Mouse (Mus musculus): ENCODE measurements around the gene Ccdc24.

The Ccdc24 gene

DNA sequence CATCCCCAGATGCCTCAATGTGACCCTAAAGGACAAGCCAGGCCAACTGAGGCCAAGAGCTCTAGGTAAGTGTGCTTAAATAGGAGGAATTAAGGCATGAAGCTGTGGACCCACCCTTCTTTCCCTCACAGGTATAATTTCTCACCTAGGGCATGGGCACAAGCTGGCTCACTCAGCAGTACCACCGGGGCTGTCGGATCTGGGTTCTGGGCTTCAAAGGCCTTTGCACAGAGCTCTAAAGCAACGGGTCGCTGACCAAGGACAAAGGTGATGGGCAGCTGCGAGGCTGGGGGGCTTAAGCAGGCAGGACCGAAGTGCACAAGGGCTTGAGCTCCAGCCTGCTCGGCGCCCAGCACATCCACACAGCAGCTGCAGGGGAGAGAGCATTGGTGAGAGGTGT is 18.4 kb upstream of the Ccdc24 start:
- no peak for DNase-seq

DNA sequence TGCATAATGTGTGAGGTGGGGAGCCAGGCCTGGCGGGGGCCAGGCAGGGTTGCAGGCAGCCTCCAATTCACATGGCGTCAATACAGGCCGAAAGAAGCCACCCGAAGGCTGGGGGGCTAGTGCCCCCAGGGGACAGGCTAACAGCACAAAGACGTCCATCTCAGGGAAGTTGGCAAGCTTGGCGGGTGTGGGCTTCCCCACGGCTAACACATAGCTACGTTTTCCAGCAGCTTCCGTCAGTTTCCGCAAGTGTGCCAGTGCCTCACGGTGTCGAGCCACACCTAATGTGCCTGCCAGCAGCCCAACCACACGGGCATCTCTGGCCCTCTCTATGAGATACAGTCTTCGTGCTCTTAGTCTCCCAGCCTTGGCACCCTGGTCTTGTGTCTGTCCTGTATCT is 17.7 kb upstream of the Ccdc24 start:
- DNase-seq = no peak

DNA sequence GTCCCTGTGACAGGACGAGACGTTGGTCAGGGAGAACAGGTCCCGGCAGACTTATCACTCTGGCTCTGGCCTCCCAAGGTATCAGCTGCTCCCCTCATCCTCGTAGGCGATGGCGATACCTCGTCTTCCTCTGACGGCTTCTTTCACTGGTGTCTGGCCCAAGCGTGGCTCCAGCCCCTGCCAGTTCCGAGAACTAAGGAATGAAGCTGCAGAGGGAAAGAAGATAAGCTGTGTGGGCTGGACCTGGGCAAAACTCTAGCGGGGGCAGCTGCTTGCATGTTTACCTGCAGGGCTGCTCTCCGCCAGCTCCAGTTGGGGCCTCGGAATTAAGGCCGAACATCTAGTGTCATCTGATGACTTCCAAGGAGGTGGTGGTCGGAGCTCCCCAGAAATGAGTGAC is 17.1 kb upstream of the Ccdc24 start:
- no peak for DNase-seq

DNA sequence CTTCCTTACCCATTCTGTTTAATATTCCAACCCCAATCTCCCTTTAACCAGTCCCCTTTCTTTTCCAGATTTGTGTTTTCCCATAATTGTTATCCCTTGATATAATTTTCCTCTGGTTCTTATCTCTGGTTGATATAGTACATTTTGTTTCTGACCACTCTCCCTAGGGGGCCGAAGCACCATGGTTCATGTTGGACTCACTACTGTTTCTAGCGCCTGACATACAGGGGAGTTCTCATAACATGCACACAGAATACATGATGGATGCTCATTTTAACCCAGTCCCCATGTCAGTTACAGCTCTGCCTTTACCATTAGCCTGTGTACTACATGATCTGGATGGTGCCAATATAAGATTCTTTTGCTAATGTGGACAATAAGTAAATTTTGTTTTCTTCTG is 15.6 kb upstream of the Ccdc24 start:
- DNase-seq = no peak

DNA sequence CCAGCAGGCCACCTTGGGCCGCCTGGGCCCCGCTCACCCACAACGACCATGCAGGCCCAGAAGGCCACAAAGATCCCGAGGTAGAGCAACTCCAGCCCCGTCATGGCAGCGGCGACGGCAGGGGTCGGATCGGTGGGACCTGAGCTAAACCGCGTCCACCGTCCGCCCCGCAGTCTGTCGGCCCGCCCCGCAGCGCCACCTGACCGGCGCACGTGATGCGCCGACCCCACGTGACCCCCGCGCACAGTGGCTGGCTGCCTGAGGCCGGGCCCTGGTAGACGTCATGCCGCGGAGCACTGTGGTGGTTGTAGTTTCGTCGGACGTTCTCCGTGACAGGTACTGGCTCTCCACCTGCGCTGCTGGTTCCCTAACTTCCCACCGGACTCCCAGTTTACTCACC is 14.8 kb upstream of the Ccdc24 start, which contains the start of gene Atp6v0b:
Gene Atp6v0b (minus strand): TSS at position 201 of the 400 bp plus-strand sequence.
- peak; percentile 95 for DNase-seq

DNA sequence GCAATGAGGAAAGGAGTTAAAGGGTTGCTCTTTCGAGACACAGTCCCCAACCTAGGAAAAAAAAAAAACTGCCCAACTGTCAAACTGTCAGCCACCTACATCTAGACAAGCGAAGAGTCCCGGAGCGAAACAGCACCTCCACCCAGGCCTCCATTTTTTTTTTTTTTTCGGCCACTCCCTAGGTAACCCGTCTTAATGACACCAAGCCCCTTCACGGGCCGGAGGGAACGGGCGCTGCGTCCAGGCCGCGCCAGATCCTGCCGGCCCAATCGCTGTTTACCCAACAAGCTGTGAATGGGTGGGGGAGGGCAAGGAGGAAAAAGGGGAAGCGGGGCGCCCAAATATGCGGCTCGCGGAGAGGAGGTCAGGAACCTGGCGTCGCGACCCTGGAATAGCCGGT is 14.3 kb upstream of the Ccdc24 start:
- DNase-seq = no peak

DNA sequence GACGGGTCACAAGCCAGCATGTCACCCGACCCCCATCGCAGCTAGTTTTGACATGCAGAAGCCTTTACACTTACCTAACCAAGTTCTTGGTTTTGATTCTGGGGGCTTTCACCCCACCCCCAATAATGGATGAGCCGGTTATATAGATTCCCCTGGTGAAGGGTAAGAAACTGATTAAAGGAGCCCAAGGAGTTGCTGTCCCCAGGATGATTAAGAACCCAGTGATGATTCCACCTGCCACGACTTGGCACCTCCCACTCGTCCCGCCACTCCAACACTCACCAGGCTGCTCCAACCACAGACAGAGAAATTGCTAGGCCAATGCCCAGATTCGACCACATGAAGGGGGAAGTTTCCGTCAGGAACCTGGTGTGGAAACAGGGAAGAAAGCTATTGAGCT is 13.6 kb upstream of the Ccdc24 start:
- DNase-seq = no peak

DNA sequence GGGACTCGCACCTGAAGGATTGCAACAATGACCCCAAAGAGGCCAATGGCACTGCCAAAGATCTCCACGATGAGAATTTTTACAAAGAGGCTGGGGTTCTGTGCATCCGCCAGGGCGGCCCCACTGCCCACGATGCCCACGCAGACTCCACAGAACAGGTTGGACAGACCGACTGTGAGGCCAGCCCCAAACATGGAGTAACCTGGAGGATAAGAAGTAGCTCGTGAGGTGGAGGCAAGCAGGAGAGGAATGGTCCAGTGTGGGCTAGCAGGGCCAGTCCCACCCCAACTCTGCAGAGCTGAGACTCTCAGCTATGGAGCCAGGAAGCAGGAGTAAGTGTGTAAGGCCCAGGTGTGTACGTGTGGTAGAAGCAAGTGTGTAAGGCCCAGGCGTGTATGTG is 12.7 kb upstream of the Ccdc24 start:
- DNase-seq = no peak

DNA sequence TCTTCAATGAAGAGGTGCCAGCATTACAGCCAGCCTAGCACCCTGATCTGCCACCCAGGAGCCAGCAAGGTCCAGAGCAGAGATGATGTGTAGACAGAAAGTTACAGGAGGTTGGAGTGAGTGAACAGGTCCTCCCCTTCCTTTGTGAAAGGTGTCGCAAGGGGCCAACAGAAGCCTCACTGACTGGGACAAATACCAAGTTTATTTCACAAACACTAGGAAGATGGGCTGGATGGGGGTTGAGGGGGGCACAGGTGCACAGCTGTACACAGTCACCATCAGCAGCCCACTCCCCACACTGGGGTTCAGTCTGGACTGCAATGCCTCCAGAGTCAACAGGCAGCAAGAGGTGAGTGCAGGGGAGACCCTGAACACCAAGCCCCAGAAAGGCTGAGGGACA is 11.8 kb upstream of the Ccdc24 start:
- no peak for DNase-seq

DNA sequence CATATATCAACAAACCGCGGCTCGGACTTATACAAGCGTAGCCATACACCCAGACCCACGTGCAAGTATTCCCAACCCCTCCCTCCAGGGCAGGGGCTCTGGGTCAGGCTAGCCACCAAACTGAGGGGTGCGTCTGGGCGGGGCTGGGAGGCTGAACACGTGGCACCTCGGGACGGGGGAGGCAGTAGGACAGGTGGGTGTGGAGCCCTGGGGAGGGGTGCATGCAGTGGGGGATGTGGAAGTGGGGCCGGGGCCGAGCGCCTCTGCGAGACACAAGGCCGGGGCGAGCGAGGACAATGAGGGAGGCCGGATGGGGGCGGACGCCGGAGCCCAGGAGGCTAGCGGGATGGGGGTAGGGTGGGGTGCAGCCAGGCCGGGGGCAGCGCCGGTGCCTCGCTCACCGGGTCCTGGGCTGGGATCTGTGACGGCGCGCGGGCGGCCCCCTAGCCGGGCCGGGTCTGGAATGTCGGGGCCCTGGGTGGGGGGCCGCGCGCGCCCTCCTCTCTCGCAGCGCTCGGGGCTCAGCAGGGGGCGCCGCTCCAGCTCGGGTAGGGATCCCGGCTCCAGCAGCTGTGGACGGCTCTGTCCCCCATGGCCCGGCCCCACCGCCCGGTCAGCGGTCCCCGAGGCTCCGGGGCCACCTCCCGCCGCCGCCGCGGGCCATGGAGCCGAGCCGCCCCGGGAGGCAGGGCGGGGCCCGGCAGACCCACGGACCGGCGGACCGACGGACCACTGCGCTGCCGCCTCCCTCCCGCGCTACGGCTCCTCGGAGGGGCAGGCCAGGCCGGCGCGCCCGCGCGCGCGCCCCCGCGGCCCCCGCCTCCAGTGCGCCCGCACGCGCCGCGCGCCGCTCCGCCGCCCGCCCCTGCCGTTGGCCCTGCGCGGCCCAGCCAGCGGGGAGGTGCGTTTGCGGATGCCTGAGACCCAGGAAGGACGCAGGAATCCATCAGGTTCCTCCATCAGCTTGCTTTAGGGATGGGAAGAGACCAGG is 10.6 kb upstream of the Ccdc24 start, which contains the start of gene B4galt2:
Gene B4galt2 (minus strand): TSS at position 787 of the 991 bp plus-strand sequence.
- peak; percentile 48 for DNase-seq

DNA sequence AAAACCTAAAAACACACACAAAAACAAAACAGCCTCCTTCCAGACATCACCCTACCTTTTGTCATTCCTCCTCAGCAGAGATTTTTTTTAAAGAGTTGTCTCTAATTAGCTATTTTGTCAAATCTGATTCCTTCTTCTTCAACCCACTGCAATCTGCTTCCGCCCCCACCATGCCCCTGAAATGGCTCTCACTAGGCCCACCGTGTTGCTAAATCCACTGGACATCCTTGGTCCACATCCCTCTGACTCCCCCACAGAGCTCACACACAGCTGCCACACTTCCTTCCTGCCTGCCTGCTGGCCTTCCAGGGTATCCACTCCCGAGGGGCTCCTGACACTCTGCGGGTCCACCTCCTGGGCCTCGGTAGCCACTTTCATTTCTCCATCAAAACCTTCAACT is 6.3 kb upstream of the Ccdc24 start:
- DNase-seq = no peak

DNA sequence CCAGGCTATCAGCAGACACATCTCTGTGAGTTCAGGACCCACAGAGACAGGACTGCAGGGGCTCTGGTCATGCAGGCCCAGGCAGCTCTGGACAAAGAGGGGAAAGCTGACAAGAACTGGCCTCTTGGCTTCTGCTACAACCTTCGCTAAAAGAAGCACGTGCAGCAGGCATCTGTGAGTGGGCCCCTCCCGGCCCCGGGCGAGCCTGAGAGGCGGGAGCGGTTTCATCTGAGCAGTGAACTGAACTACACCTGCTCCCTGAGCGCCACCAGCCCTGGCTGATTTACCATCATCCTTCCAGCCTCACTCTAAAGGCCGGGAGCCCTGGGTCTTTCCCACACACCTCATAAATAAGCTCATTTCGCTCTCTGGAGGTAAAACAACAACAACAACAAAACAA is 5.9 kb upstream of the Ccdc24 start:
- no peak for DNase-seq

DNA sequence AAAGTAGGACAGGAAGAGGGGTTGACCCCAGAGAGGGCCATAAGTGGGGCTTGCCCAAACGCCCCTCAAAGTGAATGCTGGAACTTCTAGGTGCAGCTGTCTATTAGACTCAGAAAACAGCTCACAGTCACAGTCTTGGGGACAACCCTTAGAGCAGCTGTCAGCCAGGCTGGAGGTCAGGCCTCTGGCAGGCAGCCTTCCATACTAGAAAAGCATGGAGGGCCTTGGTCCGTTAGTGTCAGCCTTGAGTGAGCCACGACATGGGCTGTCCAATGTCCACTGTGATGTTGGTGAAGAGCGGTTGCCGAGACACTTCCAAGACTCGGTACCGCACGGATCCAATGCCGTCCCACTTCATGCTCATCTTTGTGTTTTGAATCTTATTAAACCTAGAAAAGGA is 1.3 kb upstream of the Ccdc24 start:
- DNase-seq = no peak

DNA sequence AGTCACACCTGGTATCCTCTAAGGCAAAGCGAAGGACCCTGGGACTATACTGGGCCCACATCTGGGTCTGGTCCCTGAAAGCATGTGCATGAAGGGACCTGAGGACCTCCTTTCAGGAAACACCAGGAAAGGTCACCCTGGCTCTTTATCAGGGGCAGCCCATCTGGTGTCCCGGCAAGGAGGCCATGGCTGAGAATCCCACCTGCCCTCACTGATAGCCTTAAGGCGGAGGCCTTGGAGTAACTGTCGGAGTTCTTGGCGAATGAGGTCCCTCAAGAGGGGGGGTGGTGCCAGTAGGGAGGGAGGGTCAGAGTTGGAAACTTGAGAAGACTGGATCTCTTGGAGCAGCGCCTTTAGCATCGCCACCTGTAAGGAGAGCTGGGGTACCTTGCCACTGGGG is 570 bp downstream of the Ccdc24 start:
- no peak for DNase-seq

DNA sequence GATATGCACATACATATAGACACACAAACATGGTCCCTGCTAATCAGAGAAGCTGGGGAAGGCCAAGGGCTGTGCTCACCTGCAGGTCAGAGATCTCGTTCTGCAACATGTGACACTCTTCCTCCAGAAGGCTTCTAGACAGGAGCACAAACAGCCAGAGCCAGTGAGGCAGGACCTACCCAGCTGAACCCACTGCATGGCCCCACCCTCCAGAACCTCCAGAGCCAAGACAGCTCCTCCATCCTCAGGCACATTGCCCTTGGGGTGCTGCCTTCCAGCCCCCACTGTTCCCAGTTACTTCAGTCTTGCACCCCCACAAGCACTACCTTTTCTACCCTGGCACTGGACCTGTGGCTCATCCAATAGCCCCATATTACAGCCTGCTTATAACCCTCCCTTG is 1.9 kb downstream of the Ccdc24 start:
- no peak for DNase-seq

DNA sequence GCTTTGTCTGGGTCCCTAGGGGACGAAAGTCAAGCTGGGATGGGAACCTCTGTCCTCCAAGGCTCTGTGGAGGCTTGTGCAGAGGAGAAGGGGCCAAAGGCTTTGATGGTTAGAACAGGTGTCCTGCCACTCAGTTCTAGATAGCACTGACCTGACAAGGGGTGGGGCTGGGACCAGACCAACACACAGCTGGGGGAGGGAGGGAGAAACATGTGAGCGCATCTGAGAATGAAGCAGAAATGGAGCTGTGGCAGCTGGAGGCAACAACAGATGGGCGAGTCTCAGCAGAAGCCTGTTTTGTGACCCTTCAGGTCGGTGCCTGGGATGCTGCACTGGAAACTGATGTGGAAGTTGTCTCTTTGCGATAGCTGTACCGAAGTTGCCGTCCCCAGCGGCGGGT is 3.0 kb downstream of the Ccdc24 start:
- DNase-seq = no peak

DNA sequence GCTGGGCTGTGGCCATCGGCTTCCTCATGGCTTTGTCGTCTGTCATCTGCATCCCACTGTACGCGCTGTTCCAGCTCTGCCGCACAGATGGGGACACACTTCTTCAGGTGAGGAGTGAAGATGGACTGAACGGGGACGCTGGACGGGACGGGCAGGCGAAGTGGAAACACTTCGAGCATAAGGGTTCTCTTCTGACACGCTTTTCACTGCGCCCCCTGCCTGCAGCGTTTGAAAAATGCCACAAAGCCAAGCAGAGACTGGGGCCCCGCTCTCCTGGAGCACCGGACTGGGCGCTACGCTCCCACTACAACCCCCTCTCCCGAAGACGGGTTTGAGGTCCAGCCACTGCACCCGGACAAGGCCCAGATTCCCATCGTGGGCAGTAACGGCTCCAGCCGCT is 4.5 kb downstream of the Ccdc24 start:
- DNase-seq = no peak

DNA sequence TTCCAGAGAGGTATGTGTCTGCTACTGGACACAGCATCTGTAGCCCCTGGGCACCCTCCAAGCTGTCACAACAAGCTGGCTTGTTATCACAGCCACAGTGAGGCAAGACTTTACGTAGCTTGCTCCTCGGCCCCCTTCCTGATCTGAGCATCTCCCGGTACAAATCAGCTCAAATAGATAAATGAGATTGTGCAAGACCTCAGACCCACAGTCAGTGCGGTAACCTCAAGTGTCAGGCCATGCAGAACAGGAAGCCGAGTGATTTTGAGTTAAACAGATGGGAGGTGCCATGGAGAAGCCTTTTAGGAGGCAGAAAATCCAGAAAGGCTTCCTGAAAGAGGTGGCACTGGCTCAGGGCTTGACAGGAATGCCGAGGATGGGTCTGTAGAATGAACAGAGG is 5.4 kb downstream of the Ccdc24 start:
- no peak for DNase-seq

DNA sequence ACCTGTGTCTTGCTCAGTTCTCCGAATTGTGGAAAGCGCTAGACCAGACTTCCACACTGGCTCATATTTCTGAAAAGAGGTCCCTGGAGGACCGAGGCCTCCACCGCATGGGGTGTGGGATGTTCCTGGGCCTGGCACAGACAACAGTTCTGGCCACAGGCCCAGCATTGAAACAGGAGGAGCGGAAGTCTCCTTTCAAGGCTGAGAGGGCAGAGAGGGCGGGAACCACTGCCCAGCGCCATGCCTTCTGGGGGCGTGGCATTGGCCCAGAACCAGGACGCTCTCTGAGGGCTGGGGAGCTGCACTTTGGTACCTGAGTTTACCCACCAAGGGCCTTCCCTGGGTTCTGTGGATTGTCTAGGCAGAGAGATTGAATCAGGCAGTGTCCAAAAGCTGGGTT is 6.3 kb downstream of the Ccdc24 start:
- no peak for DNase-seq

DNA sequence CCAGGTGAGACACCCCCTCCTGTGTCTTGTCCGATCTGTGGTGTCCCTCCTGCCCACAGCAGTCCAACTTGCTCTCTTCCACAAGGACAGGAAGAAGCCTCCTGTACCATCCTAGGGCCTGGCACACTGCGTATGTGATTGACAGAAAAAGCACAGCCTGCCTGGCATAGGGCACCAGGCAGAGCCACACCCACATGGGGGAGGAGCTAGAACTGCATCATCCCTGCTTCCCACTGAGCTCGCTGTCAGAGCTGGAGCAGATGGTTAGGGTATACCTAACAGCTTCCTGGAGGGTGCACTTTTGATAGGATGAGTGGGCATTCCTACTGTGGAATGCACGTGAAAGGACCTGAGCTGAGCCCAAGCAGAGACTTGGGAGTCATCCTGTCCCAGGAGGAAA is 9.5 kb downstream of the Ccdc24 start:
- peak; percentile 86 for DNase-seq

DNA sequence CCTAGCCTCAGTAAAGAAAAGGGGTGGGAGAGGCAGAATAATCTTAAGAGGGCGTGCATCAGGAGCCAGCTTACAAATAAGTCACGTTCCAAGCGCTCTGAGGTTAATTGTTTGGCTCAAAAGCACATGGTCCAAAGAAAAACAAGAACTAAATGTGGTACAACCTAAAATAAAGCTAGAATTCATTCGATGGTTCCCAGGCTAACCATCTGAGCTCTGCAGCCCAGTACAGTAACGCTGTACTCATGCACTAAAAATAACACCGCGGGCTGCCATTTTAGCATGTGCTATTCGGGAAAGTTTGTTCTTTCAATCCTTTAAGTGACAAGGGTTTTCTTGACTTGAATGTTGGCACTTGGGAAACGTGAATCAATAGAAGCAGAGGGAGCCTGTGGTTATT is 11.8 kb downstream of the Ccdc24 start:
- no peak for DNase-seq

DNA sequence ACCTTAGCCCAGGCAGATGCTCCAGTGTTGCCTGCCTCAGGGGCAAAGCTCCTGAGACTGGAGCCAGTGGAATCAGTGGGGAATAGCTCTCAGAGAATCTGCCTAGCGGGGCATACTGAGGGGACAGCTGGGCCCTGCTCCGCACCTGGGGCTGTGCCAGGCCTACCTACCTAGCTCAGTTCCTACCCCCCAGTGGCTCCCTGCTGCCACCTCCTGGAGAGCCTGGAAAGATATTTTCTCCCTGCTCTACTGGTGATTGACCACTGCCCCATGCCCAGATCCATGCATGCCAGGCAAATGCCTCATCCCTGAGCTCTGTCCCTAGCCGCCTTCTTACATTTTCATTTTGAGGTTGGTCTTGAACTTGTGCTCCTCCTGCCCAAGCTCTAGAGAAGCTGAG is 13.6 kb downstream of the Ccdc24 start:
- DNase-seq = peak; percentile 79

DNA sequence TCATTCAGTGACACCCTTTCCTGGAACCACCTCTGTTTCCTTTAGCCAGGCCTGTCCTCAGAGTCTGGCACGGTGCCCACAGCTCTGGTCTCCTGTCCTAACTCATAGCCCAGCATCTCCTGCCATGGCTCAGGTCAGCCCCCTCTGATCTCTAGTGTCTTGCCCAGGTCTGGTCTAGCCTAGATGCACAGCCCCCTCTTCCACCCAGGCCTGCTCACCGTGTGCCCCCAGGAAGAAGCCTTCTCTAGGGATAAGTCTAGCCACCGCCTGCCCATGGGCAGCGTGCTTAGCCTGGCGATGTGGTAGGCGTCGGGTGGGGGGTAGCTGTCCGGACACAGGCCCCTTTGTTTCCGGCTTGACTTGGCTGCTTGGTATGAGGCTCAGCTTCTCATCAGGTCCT is 17.2 kb downstream of the Ccdc24 start:
- DNase-seq = peak; percentile 72

DNA sequence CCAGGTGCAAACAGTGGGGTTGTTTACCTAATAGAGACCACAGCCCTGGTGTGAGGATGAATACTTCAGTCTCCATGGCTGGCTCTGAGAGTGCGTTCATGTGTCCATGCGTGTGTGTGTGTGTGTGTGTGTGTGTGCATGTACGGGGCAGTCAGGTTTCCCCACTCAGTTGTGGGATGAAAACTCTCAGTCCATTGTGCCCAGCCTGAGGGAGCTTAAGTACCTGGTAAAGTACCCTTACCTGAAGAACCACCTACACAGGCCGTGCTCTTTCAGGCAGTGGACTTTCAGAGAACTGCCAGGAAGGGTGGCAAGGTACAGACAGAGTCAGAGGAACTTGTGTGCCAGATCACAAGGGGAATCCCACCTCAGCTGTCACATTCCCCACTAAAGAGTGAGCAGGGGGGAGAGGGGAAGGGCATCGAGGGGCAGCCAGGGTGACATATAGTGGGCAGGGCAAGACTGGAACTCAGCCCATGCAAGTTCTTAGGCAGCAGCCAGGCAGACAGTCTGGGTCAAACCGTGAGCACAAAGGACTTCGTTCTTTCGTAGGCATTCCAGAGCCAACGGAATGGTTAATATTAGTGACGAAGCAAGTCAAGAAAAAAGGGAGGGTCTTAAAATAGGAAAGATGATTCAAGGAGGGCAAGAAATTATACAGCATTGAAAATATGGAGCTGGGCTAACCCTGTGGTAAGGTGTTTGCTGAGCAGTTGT is 20.0 kb downstream of the Ccdc24 start:
- no peak for DNase-seq

Measured in layer of hippocampus, adult 9-11 months (tissue).